Mouse (Mus musculus) skeletal muscle tissue, adult 2 months (tissue): ENCODE measurements around the gene Nfat5.

Source experiments
- DNase-seq: peaks from one replicate; pipeline ENCODE4 v3.0.0-alpha.2; 2012; ENCODE audit warnings: low read depth, low spot score

Nfat5 gene

GRCm38 (mm10) chr8:107397665-107398064 lies 104.4 kb downstream of the Nfat5 start:
- DNase-seq: no peak

GRCm38 (mm10) chr8:107399495-107399894 lies 106.2 kb downstream of the Nfat5 start:
- DNase-seq: no peak

GRCm38 (mm10) chr8:107401866-107402265 lies 108.6 kb downstream of the Nfat5 start:
- DNase-seq: no peak

- DNase-seq: peak; percentile 84
Observed at GRCm38 (mm10) chr8:107403038-107403781, 109.9 kb downstream of the Nfat5 start, which contains the start of gene Nqo1. Nqo1 (minus strand) TSS chr8:107403206.

GRCm38 (mm10) chr8:107404057-107404456 lies 110.8 kb downstream of the Nfat5 start:
- DNase-seq: no peak

GRCm38 (mm10) chr8:107405935-107406334 lies 112.7 kb downstream of the Nfat5 start:
- DNase-seq: no peak

GRCm38 (mm10) chr8:107411391-107411790 lies 118.1 kb downstream of the Nfat5 start:
- DNase-seq: no peak

- no peak for DNase-seq
Observed at GRCm38 (mm10) chr8:107412552-107412951, 119.3 kb downstream of the Nfat5 start.

- no peak for DNase-seq
Observed at GRCm38 (mm10) chr8:107413881-107414280, 120.6 kb downstream of the Nfat5 start.

- no peak for DNase-seq
Observed at GRCm38 (mm10) chr8:107417001-107417400, 123.7 kb downstream of the Nfat5 start.

GRCm38 (mm10) chr8:107424176-107424575 lies 130.9 kb downstream of the Nfat5 start:
- no peak for DNase-seq

GRCm38 (mm10) chr8:107424597-107425229 lies 131.4 kb downstream of the Nfat5 start, which contains the start of gene Nob1:
Nob1 (minus strand) TSS chr8:107425051.
- peak; percentile 98 for DNase-seq

GRCm38 (mm10) chr8:107425230-107425597 lies 131.9 kb downstream of the Nfat5 start:
- DNase-seq: no peak
